Mouse (Mus musculus): ENCODE data around the gene Man1c1.

DNA sequence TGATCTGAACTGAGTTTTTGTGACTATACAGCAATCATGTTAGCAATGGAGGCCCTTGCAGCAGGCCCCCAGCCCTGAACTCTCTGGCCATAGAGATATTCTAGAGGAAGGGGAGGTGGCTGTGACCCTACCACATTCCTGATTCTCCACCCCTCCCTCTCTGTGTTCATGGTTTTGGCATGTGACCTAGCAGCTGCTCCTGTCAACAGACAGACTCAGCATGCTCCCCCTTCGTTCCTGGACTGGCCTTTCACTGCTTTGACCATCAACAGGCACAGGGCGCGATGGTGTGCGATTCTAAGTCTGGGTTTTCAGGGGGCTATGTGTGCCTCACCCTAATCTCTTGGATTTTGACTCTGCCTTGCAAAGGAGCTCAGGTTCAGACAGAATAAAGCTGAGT is 86.3 kb downstream of the Man1c1 start:
- TF ChIP-seq CTCF (conservative IDR thresholded peaks at IDR 0.05 in 1 of 2, IDR thresholded peaks at IDR 0.05 in 1 of 2; ENCODE audit: low read depth in 2 of 2, low read length in 2 of 2) (no peak), GABPA (IDR thresholded peaks at IDR 0.05; ENCODE audit: insufficient replicate concordance, low read depth, low read length) (no peak), POLR2A (IDR thresholded peaks at IDR 0.05; ENCODE audit: low read depth, low read length) (no peak), UBTF (IDR thresholded peaks at IDR 0.05; ENCODE audit: low read depth, low read length) (no peak), ELF1 (IDR thresholded peaks at IDR 0.05; ENCODE audit: low read depth, low read length) (no peak), SIN3A (IDR thresholded peaks at IDR 0.05; ENCODE audit: low read length) (no peak), ZNF384 (IDR thresholded peaks at IDR 0.05; ENCODE audit: low read depth, low read length) (no peak), EP300 (IDR thresholded peaks at IDR 0.05; ENCODE audit: low read length) (no peak)
